Mouse (Mus musculus) limb, embryonic 13.5 days (tissue): ENCODE measurements around the gene Gm21970. TPM values are rescaled to one million over a fixed set of nuclear protein-coding genes. Genes with fewer than 3 reads are reported as not detected.

Source experiments
- ATAC-seq: fragments of 200-750 bp; cut with Nextera tagmentation; 2 replicates; pipeline ENCODE4 v1.8.0; 2017; ENCODE audit warnings: low read depth, moderate number of reproducible peaks, moderate TSS enrichment; ENCODE audit not compliant: low FRiP score
- H3K27ac ChIP-seq: fragments of 300-500 bp; sonication (generic); 2 replicates; pipeline ENCODE4 v1.5.1; 2015; ENCODE audit warnings: inconsistent platforms, mild to moderate bottlenecking, moderate library complexity
- H3K27me3 ChIP-seq: fragments of 300-500 bp; sonication (generic); 2 replicates; pipeline ENCODE4 v1.6.1; 2015; ENCODE audit warnings: mild to moderate bottlenecking, inconsistent platforms
- H3K36me3 ChIP-seq: fragments of 300-500 bp; sonication (generic); 2 replicates; pipeline ENCODE4 v1.6.1; 2015; ENCODE audit warnings: inconsistent platforms, mild to moderate bottlenecking, moderate library complexity
- H3K4me1 ChIP-seq: fragments of 300-500 bp; sonication (generic); 2 replicates; pipeline ENCODE4 v1.6.1; 2015; ENCODE audit warnings: inconsistent platforms
- H3K4me2 ChIP-seq: fragments of 300-500 bp; sonication (generic); replicated peaks from 2 replicates; pipeline ENCODE4 v1.6.1; 2015; ENCODE audit warnings: inconsistent platforms, mild to moderate bottlenecking, moderate library complexity
- H3K4me3 ChIP-seq: fragments of 300-500 bp; sonication (generic); 2 replicates; pipeline ENCODE4 v1.5.1; 2015; ENCODE audit warnings: moderate library complexity, mild to moderate bottlenecking, inconsistent platforms
- H3K9ac ChIP-seq: fragments of 300-500 bp; sonication (generic); 2 replicates; pipeline ENCODE4 v1.6.1; 2015; ENCODE audit warnings: mild to moderate bottlenecking, inconsistent platforms
- H3K9me3 ChIP-seq: fragments of 300-500 bp; sonication (generic); 2 replicates; pipeline ENCODE4 v1.6.1; 2016; ENCODE audit warnings: inconsistent platforms
- WGBS: fragments of 180-500 bp; shearing (Covaris S2); methylation state at CpG from one replicate; pipeline ENCODE4 v1.1.7; 2015; 5-methylcytosine and 5-hydroxymethylcytosine counted together
- polyA plus RNA-seq: library from polyadenylated mRNA; unstranded; fragments of >200 nt; fragmentation: Nextera tagmentation; extraction: Ambion mirVana; gene quantifications from 2 replicates; pipeline ENCODE4 v1.2.1, GENCODE M21; 2015

Gene Gm21970
- polyA plus RNA-seq, result not detected in 2 replicates

DNA sequence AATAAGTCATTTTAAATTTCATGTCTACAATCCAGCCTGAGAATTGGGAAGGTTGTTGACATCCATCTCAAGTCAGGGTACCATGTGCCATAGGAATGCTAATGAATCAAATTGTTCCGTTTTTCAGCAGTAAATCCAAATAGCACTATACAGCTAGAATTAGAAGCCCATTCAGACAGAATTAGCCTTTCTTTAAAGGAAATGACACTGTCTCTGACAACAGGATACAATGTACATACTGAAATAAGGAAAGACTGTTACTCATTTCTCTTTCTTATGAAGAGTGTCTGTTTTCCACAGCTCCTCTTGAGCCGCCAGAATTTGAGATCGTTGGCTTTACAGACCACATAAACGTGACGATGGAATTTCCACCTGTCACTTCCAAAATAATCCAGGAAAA, at the start of gene Gm21970:
Gm21970 (plus strand) TSS at position 301 of the 400 bp plus-strand sequence.
- Histone ChIP-seq H3K4me1 (no peaks in the 10 kb centered on the region), H3K9ac (no peak within 1 kb of the TSS), H3K4me2 (no peak within 1 kb of the TSS), H3K4me3 (no peak within 1 kb of the TSS), H3K27me3 (no peaks in the 10 kb centered on the region), H3K27ac (no peak within 1 kb of the TSS), H3K9me3 (no peaks in the 10 kb centered on the region; the same call in 1 of the 2 replicates), H3K36me3 (peaks cover 85% of the 10 kb centered on the region)
- WGBS, result 80% methylated on average over 5 of the region's 5 CpGs
- no peak for ATAC-seq

DNA sequence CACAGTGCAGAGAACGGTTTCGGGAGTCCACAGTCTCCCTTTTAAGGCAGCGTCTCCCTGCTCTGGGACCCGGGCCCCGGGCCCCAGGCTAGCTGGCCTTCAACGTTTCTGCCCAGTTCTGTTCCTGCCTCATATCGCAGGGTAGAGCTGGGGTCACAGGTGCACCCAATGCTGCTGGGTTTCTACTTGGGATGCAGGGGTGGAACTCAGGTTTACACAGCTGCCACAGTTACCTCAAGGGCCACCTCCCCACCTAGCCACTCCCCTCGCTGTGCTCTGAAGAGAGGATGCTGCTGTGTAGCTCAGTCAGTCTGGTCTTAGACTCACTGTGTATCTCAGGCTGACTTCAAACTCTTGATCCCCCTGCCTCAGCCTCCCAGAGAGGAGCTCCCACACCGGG, 45.0 kb upstream of the Gm21970 start:
- Histone ChIP-seq H3K27me3 (peaks cover 17% of the 10 kb centered on the region), H3K4me1 (no peaks in the 10 kb centered on the region), H3K4me2 (no peak overlapping the region), H3K36me3 (no peaks in the 10 kb centered on the region), H3K4me3 (no peak overlapping the region), H3K27ac (no peak overlapping the region), H3K9me3 (no peaks in the 10 kb centered on the region), H3K9ac (no peak overlapping the region)
- ATAC-seq, result no peak
- 76% methylated on average over 9 of the region's 9 CpGs for WGBS

DNA sequence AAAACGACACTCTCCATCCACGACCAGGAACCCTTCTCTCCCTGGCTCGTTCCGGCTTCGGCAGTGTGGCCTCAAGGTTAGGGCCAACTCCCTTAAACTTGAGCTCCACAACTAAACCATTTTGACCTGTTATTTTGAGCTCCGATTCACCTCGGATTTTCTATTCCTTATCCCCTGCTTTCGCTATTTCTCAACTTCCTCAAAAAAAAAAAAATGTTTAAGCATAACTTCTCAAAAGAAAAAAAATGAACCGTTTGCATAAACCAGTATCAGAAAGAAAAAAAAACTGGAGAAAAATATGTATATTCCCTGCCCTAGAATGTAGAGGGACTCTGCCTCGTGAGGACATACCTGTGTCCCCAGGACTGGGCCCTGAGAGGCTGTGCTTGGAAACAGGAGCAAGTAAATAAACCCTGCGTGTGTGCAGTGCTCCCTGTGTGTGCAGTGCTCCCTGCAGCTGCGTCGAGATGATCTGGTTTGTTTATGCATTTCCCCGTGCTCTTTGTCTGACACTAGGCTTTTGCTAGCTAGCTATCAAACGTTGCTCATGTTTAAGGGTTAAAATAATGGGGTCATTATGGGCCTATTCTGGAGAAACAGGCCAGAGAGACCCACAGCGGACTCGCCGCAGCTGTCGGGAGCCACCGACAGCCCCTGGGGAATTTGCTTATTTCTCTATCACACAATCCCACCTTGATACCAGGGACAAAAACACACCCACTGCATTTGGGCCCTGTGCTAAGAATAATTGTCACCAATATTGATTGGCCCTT, 43.8 kb upstream of the Gm21970 start:
- ATAC-seq, result no peak
- Histone ChIP-seq H3K4me1 (no peaks in the 10 kb centered on the region), H3K27ac (no peak overlapping the region), H3K9me3 (no peaks in the 10 kb centered on the region), H3K4me3 (no peak overlapping the region), H3K9ac (no peak overlapping the region), H3K4me2 (no peak overlapping the region), H3K36me3 (no peaks in the 10 kb centered on the region), H3K27me3 (peaks cover 18% of the 10 kb centered on the region)
- 66% methylated on average over 20 of the region's 20 CpGs for WGBS

DNA sequence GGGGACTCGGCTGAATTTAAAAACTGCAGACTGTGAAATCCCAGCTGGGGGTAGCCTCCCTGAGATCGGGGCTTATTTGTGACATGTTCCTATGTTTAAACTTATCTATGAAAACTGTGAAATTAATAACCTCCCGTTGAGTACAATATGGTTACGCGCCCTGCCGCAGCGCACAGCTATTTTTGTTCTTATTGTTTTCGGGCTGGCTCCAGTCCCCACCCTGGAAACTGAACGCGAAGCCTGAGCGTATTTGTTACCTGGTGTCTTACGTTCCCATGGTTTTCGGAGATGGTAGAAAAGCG, 43.3 kb upstream of the Gm21970 start:
- H3K4me1 ChIP-seq, result no peaks in the 10 kb centered on the region
- no peaks in the 10 kb centered on the region for H3K36me3 ChIP-seq
- no peaks in the 10 kb centered on the region for H3K9me3 ChIP-seq
- H3K4me3 ChIP-seq, result no peak overlapping the region
- WGBS, result 75% methylated on average over 14 of the region's 14 CpGs
- no peak overlapping the region for H3K9ac ChIP-seq
- ATAC-seq, result no peak
- peaks cover 24% of the 10 kb centered on the region for H3K27me3 ChIP-seq
- H3K27ac ChIP-seq, result no peak overlapping the region
- H3K4me2 ChIP-seq, result no peak overlapping the region

GRCm38 (mm10) chr16:91348588-91349330, 42.8 kb upstream of the Gm21970 start:
- 74% methylated on average over 28 of the region's 28 CpGs for WGBS
- Histone ChIP-seq H3K9me3 (no peaks in the 10 kb centered on the region), H3K27ac (no peak overlapping the region), H3K9ac (no peak overlapping the region), H3K27me3 (peaks cover 29% of the 10 kb centered on the region), H3K4me1 (no peaks in the 10 kb centered on the region), H3K36me3 (no peaks in the 10 kb centered on the region), H3K4me2 (no peak overlapping the region), H3K4me3 (no peak overlapping the region)
- ATAC-seq, result no peak

GRCm38 (mm10) chr16:91352084-91352562, 39.4 kb upstream of the Gm21970 start:
- ATAC-seq, result no peak
- H3K4me1 ChIP-seq, result no peaks in the 10 kb centered on the region
- 5% methylated on average over 7 of the region's 7 CpGs for WGBS
- H3K36me3 ChIP-seq, result no peaks in the 10 kb centered on the region
- no peak overlapping the region for H3K4me3 ChIP-seq
- no peak overlapping the region for H3K9ac ChIP-seq
- peaks cover 36% of the 10 kb centered on the region for H3K27me3 ChIP-seq
- no peak overlapping the region for H3K4me2 ChIP-seq
- H3K9me3 ChIP-seq, result no peaks in the 10 kb centered on the region
- no peak overlapping the region for H3K27ac ChIP-seq

GRCm38 (mm10) chr16:91352749-91353148, 38.8 kb upstream of the Gm21970 start:
- peaks cover 36% of the 10 kb centered on the region for H3K27me3 ChIP-seq
- H3K4me3 ChIP-seq, result no peak overlapping the region
- no peak overlapping the region for H3K27ac ChIP-seq
- no peaks in the 10 kb centered on the region for H3K4me1 ChIP-seq
- no peaks in the 10 kb centered on the region for H3K36me3 ChIP-seq
- no peak overlapping the region for H3K4me2 ChIP-seq
- 65% methylated on average over 7 of the region's 7 CpGs for WGBS
- no peaks in the 10 kb centered on the region for H3K9me3 ChIP-seq
- no peak for ATAC-seq
- H3K9ac ChIP-seq, result no peak overlapping the region

GRCm38 (mm10) chr16:91353177-91353576, 38.3 kb upstream of the Gm21970 start:
- no peak overlapping the region for H3K9ac ChIP-seq
- 82% methylated on average over 6 of the region's 6 CpGs for WGBS
- no peak for ATAC-seq

DNA sequence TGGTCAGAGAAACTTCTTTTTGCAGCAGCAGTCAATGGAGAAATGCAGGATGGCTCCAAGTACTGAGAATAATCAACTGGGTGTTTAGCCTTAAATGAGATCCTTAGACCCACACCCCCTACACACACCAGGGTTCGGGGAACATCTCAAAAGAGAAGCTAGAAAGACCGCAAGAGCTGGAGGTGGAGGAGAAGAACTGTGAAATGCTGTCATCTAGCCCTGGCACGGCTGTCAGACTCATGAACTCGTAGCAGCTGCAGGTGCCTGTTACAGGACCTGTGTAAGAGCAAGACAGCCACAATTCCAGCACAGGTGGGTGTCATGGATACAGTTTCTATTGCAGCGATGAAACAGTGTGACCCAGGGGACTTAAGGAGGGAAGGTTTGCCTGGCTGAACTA, 37.9 kb upstream of the Gm21970 start:
- H3K36me3 ChIP-seq, result no peaks in the 10 kb centered on the region
- H3K9ac ChIP-seq, result no peak overlapping the region
- no peak overlapping the region for H3K4me2 ChIP-seq
- peaks cover 34% of the 10 kb centered on the region for H3K27me3 ChIP-seq
- H3K4me1 ChIP-seq, result no peaks in the 10 kb centered on the region
- no peak overlapping the region for H3K27ac ChIP-seq
- no peak overlapping the region for H3K4me3 ChIP-seq
- H3K9me3 ChIP-seq, result no peaks in the 10 kb centered on the region
- WGBS, result 75% methylated on average over 5 of the region's 5 CpGs
- ATAC-seq, result no peak

More at GRCm38 (mm10) chr16:91353177-91353576, 38.3 kb upstream of the Gm21970 start:
- Histone ChIP-seq H3K4me2 (no peak overlapping the region), H3K9me3 (no peaks in the 10 kb centered on the region), H3K4me1 (no peaks in the 10 kb centered on the region), H3K27me3 (peaks cover 34% of the 10 kb centered on the region), H3K27ac (no peak overlapping the region), H3K36me3 (no peaks in the 10 kb centered on the region), H3K4me3 (no peak overlapping the region)

- Histone ChIP-seq H3K9ac (no peak overlapping the region), H3K4me1 (no peaks in the 10 kb centered on the region), H3K27ac (no peak overlapping the region), H3K27me3 (peaks cover 34% of the 10 kb centered on the region), H3K36me3 (no peaks in the 10 kb centered on the region), H3K4me2 (no peak overlapping the region), H3K4me3 (no peak overlapping the region), H3K9me3 (no peaks in the 10 kb centered on the region)
- WGBS, result 63% methylated on average over 4 of the region's 4 CpGs
- no peak for ATAC-seq
These were observed 36.9 kb upstream of the Gm21970 start for GRCm38 (mm10) chr16:91354599-91354998.

- H3K27ac ChIP-seq, result no peak overlapping the region
- 76% methylated on average over 12 of the region's 12 CpGs for WGBS
- H3K4me1 ChIP-seq, result no peaks in the 10 kb centered on the region
- no peaks in the 10 kb centered on the region for H3K9me3 ChIP-seq
- ATAC-seq, result no peak
- H3K4me3 ChIP-seq, result no peak overlapping the region
- peaks cover 34% of the 10 kb centered on the region for H3K27me3 ChIP-seq
- H3K36me3 ChIP-seq, result no peaks in the 10 kb centered on the region
- H3K9ac ChIP-seq, result no peak overlapping the region
- H3K4me2 ChIP-seq, result no peak overlapping the region
These were observed 36.4 kb upstream of the Gm21970 start for GRCm38 (mm10) chr16:91355160-91355559.

GRCm38 (mm10) chr16:91356760-91357525, 34.6 kb upstream of the Gm21970 start:
- no peaks in the 10 kb centered on the region for H3K36me3 ChIP-seq
- H3K4me2 ChIP-seq, result no peak overlapping the region
- no peak overlapping the region for H3K9ac ChIP-seq
- no peak overlapping the region for H3K4me3 ChIP-seq
- H3K27me3 ChIP-seq, result peaks cover 23% of the 10 kb centered on the region
- no peak for ATAC-seq
- H3K9me3 ChIP-seq, result no peaks in the 10 kb centered on the region
- 73% methylated on average over 10 of the region's 10 CpGs for WGBS
- H3K27ac ChIP-seq, result no peak overlapping the region
- 0 out of 2 replicates have a peak, but pooled peaks cover under 1% of the 10 kb centered on the region for H3K4me1 ChIP-seq
